Mouse (Mus musculus) monocyte, adult 59 days (primary cell): ENCODE measurements around the gene Krt28. TPM values are rescaled to one million over a fixed set of nuclear protein-coding genes. Genes with fewer than 3 reads are reported as not detected.

Experiments
- total RNA-seq, 2 experiments: library from RNA; stranded (reverse); gene quantifications; one replicate each; pipeline ENCODE4 v1.2.4; 2023

Krt28 gene
- not detected for total RNA-seq

GRCm38 (mm10) chr11:99374803-99375202, at the start of gene Krt28:
Krt28 (minus strand) TSS chr11:99374903.

GRCm38 (mm10) chr11:99422159-99422558, 47.5 kb upstream of the Krt28 start, which contains the start of gene Krt12:
Krt12 (minus strand) TSS chr11:99422259.

GRCm38 (mm10) chr11:99389264-99389663, 14.6 kb upstream of the Krt28 start, which contains the start of gene Krt10:
Krt10 (minus strand) TSS chr11:99389364.

GRCm38 (mm10) chr11:99351004-99351403, 23.7 kb downstream of the Krt28 start, which contains the start of gene Krt27:
Krt27 (minus strand) TSS chr11:99351104.

DNA sequence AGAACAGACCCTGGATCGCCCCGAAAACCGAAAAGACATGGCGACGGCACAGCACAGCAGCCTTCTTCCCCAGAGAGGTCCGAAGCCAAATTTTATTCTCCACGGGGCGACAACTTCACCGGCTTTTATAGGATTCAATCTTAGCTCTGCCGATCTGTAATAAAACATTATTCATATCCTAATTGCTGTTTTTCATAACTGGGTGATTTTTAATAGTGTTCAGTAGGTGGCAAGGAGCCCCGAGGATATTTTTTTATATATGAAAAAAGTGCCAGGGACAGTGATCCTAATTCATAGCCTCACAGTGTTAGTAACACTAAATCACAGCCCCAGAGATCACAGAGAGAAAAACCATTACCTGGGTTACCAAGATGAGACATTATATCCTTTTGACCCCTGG, 36.8 kb downstream of the Krt28 start, which contains the start of gene Krt26:
Gene Krt26 (minus strand): TSS at position 101 of the 400 bp plus-strand sequence.

GRCm38 (mm10) chr11:99322851-99323250, 51.9 kb downstream of the Krt28 start, which contains the start of gene Krt25:
Krt25 (minus strand) TSS chr11:99322951.

Other genes with a start within 250 kb of the Krt28 start
- gene Ccr7, start 219.8 kb downstream of the Krt28 start, total RNA-seq, result 10 to 100 TPM; 15.0 to 16.6 TPM
- gene Smarce1, start 143.9 kb downstream of the Krt28 start, total RNA-seq, result 10 to 100 TPM; 69.8 to 97.3 TPM
- not detected for gene Krt222, start 130.8 kb downstream of the Krt28 start, total RNA-seq
- not detected for gene Krt24, start 89.6 kb downstream of the Krt28 start, total RNA-seq
- not detected for gene Krt25, start 52.0 kb downstream of the Krt28 start, total RNA-seq
- not detected for gene Krt26, start 36.9 kb downstream of the Krt28 start, total RNA-seq
- not detected for gene Krt27, start 23.8 kb downstream of the Krt28 start, total RNA-seq
- 1 to 10 TPM in 1 of 2 experiments, not detected in 1; 2.0 TPM for gene Krt10, start 14.5 kb upstream of the Krt28 start, total RNA-seq
- gene Krt12, start 47.4 kb upstream of the Krt28 start, total RNA-seq, result not detected
- not detected for gene Krt20, start 63.2 kb upstream of the Krt28 start, total RNA-seq
- not detected for gene Krt23, start 118.2 kb upstream of the Krt28 start, total RNA-seq
- not detected for gene Krt39, start 146.4 kb upstream of the Krt28 start, total RNA-seq
- gene Krt40, start 168.3 kb upstream of the Krt28 start, total RNA-seq, result not detected
- not detected for gene Krtap3-3, start 176.0 kb upstream of the Krt28 start, total RNA-seq
- not detected for gene Krtap3-2, start 181.9 kb upstream of the Krt28 start, total RNA-seq
- not detected for gene Gm11939, start 184.6 kb upstream of the Krt28 start, total RNA-seq
- not detected for gene Krtap3-1, start 191.7 kb upstream of the Krt28 start, total RNA-seq
- not detected for gene Krtap1-5, start 206.1 kb upstream of the Krt28 start, total RNA-seq
- gene Krtap1-4, start 208.8 kb upstream of the Krt28 start, total RNA-seq, result not detected
- gene Krtap1-3, start 216.4 kb upstream of the Krt28 start, total RNA-seq, result not detected
- gene Krtap9-3, start 223.2 kb upstream of the Krt28 start, total RNA-seq, result not detected
- not detected for gene Gm11938, start 228.4 kb upstream of the Krt28 start, total RNA-seq
- gene Gm11937, start 235.3 kb upstream of the Krt28 start, total RNA-seq, result not detected
- gene Krtap2-4, start 239.9 kb upstream of the Krt28 start, total RNA-seq, result not detected
- gene Gm11562, start 245.5 kb upstream of the Krt28 start, total RNA-seq, result not detected